Mouse (Mus musculus): ENCODE measurements around the gene A930017K11Rik. TPM values are rescaled to one million over a fixed set of nuclear protein-coding genes. Genes with fewer than 3 reads are reported as not detected.
A peak's percentile ranks its signal among the peaks of the same experiment; 100 is the strongest.

Gene A930017K11Rik
- total and polyA plus RNA-seq, 3 experiments, result not detected

- TF ChIP-seq TCF12 (IDR thresholded peaks at IDR 0.05; ENCODE audit: low read depth, low read length), result 0 out of 2 replicates have a peak, but pooled peaks have one; percentile 14
- TF ChIP-seq RAD21 (IDR thresholded peaks at IDR 0.05; ENCODE audit: low read depth, low read length), result no peak
- no peak for TF ChIP-seq MEF2A (IDR thresholded peaks at IDR 0.05; ENCODE audit: extremely low read depth, insufficient replicate concordance, low read depth, low read length, poor library complexity, severe bottlenecking)
Measured at GRCm38 (mm10) chr17:25985306-25986294, 33.2 kb upstream of the A930017K11Rik start, which contains the start of gene Capn15 (continued).

DNA sequence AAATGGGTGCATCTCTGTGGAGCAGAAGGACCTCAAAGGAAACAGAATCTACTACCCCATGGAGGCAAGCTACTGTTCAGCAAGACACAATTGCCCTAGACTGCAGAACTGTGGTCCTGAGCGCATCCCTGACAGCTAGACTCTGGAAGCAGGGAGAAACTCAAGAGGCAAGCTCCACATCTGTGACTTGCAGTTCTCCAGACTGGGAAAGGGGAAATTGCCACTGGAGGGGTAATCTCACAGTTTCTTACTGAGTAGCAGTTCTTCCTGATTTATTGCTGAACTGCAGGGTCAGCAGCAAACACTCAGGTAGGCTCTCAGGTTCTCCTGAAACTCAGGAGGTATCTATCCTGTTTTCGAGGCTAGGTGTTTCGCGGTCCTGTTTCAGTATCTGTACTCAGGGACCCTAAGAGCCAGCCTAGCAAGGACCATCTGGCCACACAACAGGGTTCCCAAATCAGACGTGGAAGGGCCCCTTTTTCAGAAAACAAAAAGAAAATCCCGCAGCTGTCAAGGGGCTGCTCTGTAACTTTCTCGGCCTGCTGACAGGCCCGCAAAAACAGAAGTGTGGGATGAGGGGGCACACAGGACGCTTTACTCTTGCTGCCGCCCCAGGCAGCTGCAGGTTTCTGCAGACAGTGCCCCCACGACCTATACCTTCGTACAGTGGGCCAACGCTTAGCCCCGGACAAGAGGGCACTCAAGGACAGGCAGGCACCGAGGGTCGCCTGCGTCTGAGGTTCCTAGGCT lies 32.4 kb upstream of the A930017K11Rik start:
- Histone ChIP-seq H3K27me3 (ENCODE audit: control insufficient read depth in 1 of 2, insufficient read depth in 2 of 2, low read length in 2 of 2) (no peaks in the 10 kb centered on the region), H3K79me2 (ENCODE audit: control insufficient read depth, insufficient read depth, low read length, poor library complexity) (peaks cover 30% of the 10 kb centered on the region), H3K4me1 (ENCODE audit: control insufficient read depth in 1 of 2, insufficient read depth in 2 of 2, low read length in 2 of 2) (peaks cover 5 to 16% of the 10 kb centered on the region in 2 experiments; a peak in 3 of 4 replicates), H3K9ac (ENCODE audit: control insufficient read depth, low read depth, low read length, poor library complexity, severe bottlenecking) (peak overlapping the region; percentile 86), H3K27ac (ENCODE audit: control insufficient read depth, low read depth, low read length) (peak overlapping the region; percentile 40; the same call in 1 of the 2 replicates), H3K4me3 (ENCODE audit: control insufficient read depth in 1 of 2, insufficient read depth in 1 of 2, low read depth in 2 of 2, low read length in 2 of 2) (peak overlapping the region; percentile 63 to 69), H3K36me3 (ENCODE audit: control insufficient read depth in 1 of 2, insufficient read depth in 2 of 2, low read length in 2 of 2) (peaks cover 0 to 12% of the 10 kb centered on the region in 2 experiments; a peak in 2 of 4 replicates), H3K9me3 (replicated peaks; ENCODE audit: insufficient read depth, low read length) (no peaks in the 10 kb centered on the region)
- TF ChIP-seq POLR2AphosphoS5 (IDR thresholded peaks at IDR 0.05; ENCODE audit: borderline replicate concordance, low read depth, low read length), result no peak
- no peak for TF ChIP-seq NELFE (IDR thresholded peaks at IDR 0.05; ENCODE audit: low read depth, low read length)
- no peak for TF ChIP-seq SMC3 (IDR thresholded peaks at IDR 0.05; ENCODE audit: low read depth, low read length)
- no peak for TF ChIP-seq CTCF (IDR thresholded peaks at IDR 0.05 in 2 of 3, conservative IDR thresholded peaks at IDR 0.05 in 1 of 3; ENCODE audit: control insufficient read depth in 1 of 3, insufficient read depth in 1 of 3, low read depth in 2 of 3, low read length in 3 of 3, poor library complexity in 1 of 3, severe bottlenecking in 1 of 3)
- no peak for TF ChIP-seq TBP (IDR thresholded peaks at IDR 0.05; ENCODE audit: low read depth, low read length)
- no peak for TF ChIP-seq MYC (IDR thresholded peaks at IDR 0.05; ENCODE audit: low read depth, low read length)
- no peak for TF ChIP-seq CHD1 (IDR thresholded peaks at IDR 0.05; ENCODE audit: low read depth, low read length)
- TF ChIP-seq SIN3A (IDR thresholded peaks at IDR 0.05; ENCODE audit: low read length), result no peak; the same call in 1 of the 2 replicates
- TF ChIP-seq USF2 (IDR thresholded peaks at IDR 0.05; ENCODE audit: borderline replicate concordance in 1 of 2, insufficient read depth in 1 of 2, low read depth in 1 of 2, low read length in 2 of 2), result no peak
- no peak for TF ChIP-seq MAFK (IDR thresholded peaks at IDR 0.05; ENCODE audit: borderline replicate concordance, low read depth, low read length)
- no peak for TF ChIP-seq TAL1 (IDR thresholded peaks at IDR 0.05; ENCODE audit: low read length)
- TF ChIP-seq UBTF (IDR thresholded peaks at IDR 0.05; ENCODE audit: borderline replicate concordance, insufficient read depth, low read depth, low read length), result no peak
- TF ChIP-seq POLR2A (IDR thresholded peaks at IDR 0.05; ENCODE audit: control insufficient read depth in 1 of 2, insufficient read depth in 1 of 2, low read depth in 1 of 2, low read length in 2 of 2, poor library complexity in 1 of 2), result no peak
- no peak for TF ChIP-seq HCFC1 (IDR thresholded peaks at IDR 0.05; ENCODE audit: low read depth, low read length)
- no peak for TF ChIP-seq MAZ (IDR thresholded peaks at IDR 0.05; ENCODE audit: low read depth, low read length)
- TF ChIP-seq MAX (IDR thresholded peaks at IDR 0.05; ENCODE audit: low read length), result no peak
- no peak for TF ChIP-seq RCOR1 (IDR thresholded peaks at IDR 0.05; ENCODE audit: low read depth, low read length)
- TF ChIP-seq EP300 (IDR thresholded peaks at IDR 0.05; ENCODE audit: low read depth in 1 of 2, low read length in 2 of 2), result no peak
- peak; percentile 69 for DNase-seq (ENCODE audit: low read depth, low spot score)

All from MEL (cell line).